Mouse (Mus musculus) hindbrain, embryonic 13.5 days (tissue): ENCODE measurements around the gene Smyd3. TPM values are rescaled to one million over a fixed set of nuclear protein-coding genes. Genes with fewer than 3 reads are reported as not detected.

Experiments used
- ATAC-seq: fragments of 200-750 bp; cut with Nextera tagmentation; 2 replicates; pipeline ENCODE4 v1.8.0; 2017; ENCODE audit warnings: moderate TSS enrichment; ENCODE audit not compliant: low FRiP score
- H3K27ac ChIP-seq: fragments of 300-500 bp; sonication (generic); 2 replicates; pipeline ENCODE4 v1.5.1; 2015; ENCODE audit warnings: inconsistent platforms, mild to moderate bottlenecking, moderate library complexity
- H3K27me3 ChIP-seq: fragments of 300-500 bp; sonication (generic); 2 replicates; pipeline ENCODE4 v1.6.1; 2015; ENCODE audit warnings: mild to moderate bottlenecking, inconsistent platforms
- H3K36me3 ChIP-seq: fragments of 300-500 bp; sonication (generic); 2 replicates; pipeline ENCODE4 v1.6.1; 2015; ENCODE audit warnings: mild to moderate bottlenecking, inconsistent platforms
- H3K4me1 ChIP-seq: fragments of 300-500 bp; sonication (generic); replicated peaks from 2 replicates; pipeline ENCODE4 v1.6.1; 2015; ENCODE audit warnings: inconsistent platforms
- H3K4me2 ChIP-seq: fragments of 300-500 bp; sonication (generic); 2 replicates; pipeline ENCODE4 v1.6.1; 2015; ENCODE audit warnings: inconsistent platforms, mild to moderate bottlenecking, moderate library complexity
- H3K4me3 ChIP-seq: fragments of 300-500 bp; sonication (generic); 2 replicates; pipeline ENCODE4 v1.5.1; 2015; ENCODE audit warnings: mild to moderate bottlenecking, inconsistent platforms
- H3K9ac ChIP-seq: fragments of 300-500 bp; sonication (generic); 2 replicates; pipeline ENCODE4 v1.6.1; 2015; ENCODE audit warnings: mild to moderate bottlenecking, inconsistent platforms
- H3K9me3 ChIP-seq: fragments of 300-500 bp; sonication (generic); 2 replicates; pipeline ENCODE4 v1.6.1; 2016; ENCODE audit warnings: inconsistent platforms
- WGBS: fragments of 180-500 bp; shearing (Covaris S2); methylation state at CpG from one replicate; pipeline ENCODE4 v1.1.7; 2015; 5-methylcytosine and 5-hydroxymethylcytosine counted together
- polyA plus RNA-seq: library from polyadenylated mRNA; unstranded; fragments of >200 nt; fragmentation: Nextera tagmentation; extraction: Ambion mirVana; gene quantifications from 2 replicates; pipeline ENCODE4 v1.2.1, GENCODE M21; 2015

Gene Smyd3
- polyA plus RNA-seq, 1 experiment from 2014 or later = 20.7 TPM

- Histone ChIP-seq H3K9me3 (no peaks in the 10 kb centered on the region), H3K36me3 (no peaks in the 10 kb centered on the region), H3K4me3 (no peak overlapping the region), H3K4me2 (no peak overlapping the region), H3K27ac (no peak overlapping the region), H3K9ac (no peak overlapping the region), H3K27me3 (no peaks in the 10 kb centered on the region), H3K4me1 (peaks cover 24% of the 10 kb centered on the region)
- WGBS = 16% methylated on average over 6 of the region's 6 CpGs
- no peak for ATAC-seq
Observed at GRCm38 (mm10) chr1:179161947-179162346, 355.9 kb downstream of the Smyd3 start.

- no peak overlapping the region for H3K9ac ChIP-seq
- peaks cover 24% of the 10 kb centered on the region for H3K4me1 ChIP-seq
- 20% methylated on average over 3 of the region's 3 CpGs for WGBS
- no peaks in the 10 kb centered on the region for H3K36me3 ChIP-seq
- no peaks in the 10 kb centered on the region for H3K9me3 ChIP-seq
- no peak overlapping the region for H3K4me2 ChIP-seq
- H3K27ac ChIP-seq = peak overlapping the region; percentile 62; the same call in 1 of the 2 replicates
- no peaks in the 10 kb centered on the region for H3K27me3 ChIP-seq
- no peak for ATAC-seq
- no peak overlapping the region for H3K4me3 ChIP-seq
Observed at GRCm38 (mm10) chr1:179160697-179161096, 357.1 kb downstream of the Smyd3 start.

GRCm38 (mm10) chr1:179152376-179152775 lies 365.5 kb downstream of the Smyd3 start:
- Histone ChIP-seq H3K4me3 (no peak overlapping the region), H3K9me3 (no peaks in the 10 kb centered on the region), H3K9ac (no peak overlapping the region), H3K27ac (no peak overlapping the region), H3K36me3 (no peaks in the 10 kb centered on the region), H3K27me3 (no peaks in the 10 kb centered on the region), H3K4me2 (no peak overlapping the region), H3K4me1 (peaks cover 4% of the 10 kb centered on the region)
- ATAC-seq = no peak
- 76% methylated on average over 9 of the region's 9 CpGs for WGBS

GRCm38 (mm10) chr1:179151275-179151674 lies 366.6 kb downstream of the Smyd3 start:
- no peaks in the 10 kb centered on the region for H3K9me3 ChIP-seq
- no peak for ATAC-seq
- WGBS = 77% methylated on average over 2 of the region's 2 CpGs
- H3K4me1 ChIP-seq = peaks cover 4% of the 10 kb centered on the region
- no peak overlapping the region for H3K4me3 ChIP-seq
- no peak overlapping the region for H3K27ac ChIP-seq
- H3K9ac ChIP-seq = no peak overlapping the region
- H3K4me2 ChIP-seq = no peak overlapping the region
- H3K36me3 ChIP-seq = no peaks in the 10 kb centered on the region
- H3K27me3 ChIP-seq = no peaks in the 10 kb centered on the region

GRCm38 (mm10) chr1:179149468-179150140 lies 368.2 kb downstream of the Smyd3 start:
- 85% methylated on average over 5 of the region's 5 CpGs for WGBS
- Histone ChIP-seq H3K4me2 (no peak overlapping the region), H3K4me3 (no peak overlapping the region), H3K9me3 (no peaks in the 10 kb centered on the region), H3K36me3 (no peaks in the 10 kb centered on the region), H3K27ac (no peak overlapping the region), H3K4me1 (peaks cover 4% of the 10 kb centered on the region), H3K27me3 (no peaks in the 10 kb centered on the region), H3K9ac (no peak overlapping the region)
- ATAC-seq = no peak

- H3K27ac ChIP-seq = no peak overlapping the region
- H3K4me1 ChIP-seq = peaks cover 3% of the 10 kb centered on the region
- H3K9ac ChIP-seq = no peak overlapping the region
- no peak overlapping the region for H3K4me2 ChIP-seq
- H3K36me3 ChIP-seq = no peaks in the 10 kb centered on the region
- ATAC-seq = no peak
- no peaks in the 10 kb centered on the region for H3K9me3 ChIP-seq
- whole genome bisulfite sequencing = 62% methylated on average over 9 of the region's 9 CpGs
- H3K4me3 ChIP-seq = no peak overlapping the region
- H3K27me3 ChIP-seq = no peaks in the 10 kb centered on the region
Observed at GRCm38 (mm10) chr1:179146730-179147167, 371.1 kb downstream of the Smyd3 start.

GRCm38 (mm10) chr1:179143154-179143832 lies 374.5 kb downstream of the Smyd3 start:
- Histone ChIP-seq H3K9me3 (no peaks in the 10 kb centered on the region), H3K4me3 (no peak overlapping the region), H3K4me1 (peaks cover 3% of the 10 kb centered on the region; the same call in 1 of the 2 replicates), H3K4me2 (no peak overlapping the region), H3K36me3 (no peaks in the 10 kb centered on the region), H3K27me3 (peaks cover 4% of the 10 kb centered on the region; the same call in 1 of the 2 replicates), H3K27ac (no peak overlapping the region), H3K9ac (no peak overlapping the region)
- 76% methylated on average over 11 of the region's 11 CpGs for WGBS
- no peak for ATAC-seq

GRCm38 (mm10) chr1:179142177-179142576 lies 375.7 kb downstream of the Smyd3 start:
- 0 out of 2 replicates have a peak, but pooled peaks have one; percentile 29 for ATAC-seq
- H3K4me1 ChIP-seq = peaks cover 3% of the 10 kb centered on the region; the same call in 1 of the 2 replicates
- H3K4me3 ChIP-seq = no peak overlapping the region

GRCm38 (mm10) chr1:179141071-179141650 lies 376.7 kb downstream of the Smyd3 start:
- ATAC-seq = no peak
- no peak overlapping the region for H3K27ac ChIP-seq
- H3K4me1 ChIP-seq = peaks cover 13% of the 10 kb centered on the region
- WGBS = 84% methylated on average over 12 of the region's 12 CpGs
- H3K4me3 ChIP-seq = no peak overlapping the region
- H3K9ac ChIP-seq = no peak overlapping the region
- H3K9me3 ChIP-seq = no peaks in the 10 kb centered on the region
- H3K36me3 ChIP-seq = no peaks in the 10 kb centered on the region
- H3K27me3 ChIP-seq = peaks cover 4% of the 10 kb centered on the region; the same call in 1 of the 2 replicates
- no peak overlapping the region for H3K4me2 ChIP-seq

More at GRCm38 (mm10) chr1:179142177-179142576, 375.7 kb downstream of the Smyd3 start:
- Histone ChIP-seq H3K36me3 (no peaks in the 10 kb centered on the region), H3K4me2 (no peak overlapping the region), H3K9me3 (no peaks in the 10 kb centered on the region), H3K27me3 (peaks cover 4% of the 10 kb centered on the region; the same call in 1 of the 2 replicates), H3K27ac (no peak overlapping the region), H3K9ac (no peak overlapping the region)
- WGBS = 48% methylated on average over 3 of the region's 3 CpGs

GRCm38 (mm10) chr1:179137145-179137477 lies 380.7 kb downstream of the Smyd3 start:
- H3K4me3 ChIP-seq = no peak overlapping the region
- H3K4me2 ChIP-seq = no peak overlapping the region
- H3K4me1 ChIP-seq = peaks cover 10% of the 10 kb centered on the region
- H3K36me3 ChIP-seq = peaks cover 9% of the 10 kb centered on the region; the same call in 1 of the 2 replicates
- WGBS = 68% methylated on average over 3 of the region's 3 CpGs
- H3K27ac ChIP-seq = no peak overlapping the region; the same call in 1 of the 2 replicates
- no peak overlapping the region for H3K9ac ChIP-seq
- H3K27me3 ChIP-seq = peaks cover 4% of the 10 kb centered on the region; the same call in 1 of the 2 replicates
- ATAC-seq = no peak
- H3K9me3 ChIP-seq = 0 out of 2 replicates have a peak, but pooled peaks cover 9% of the 10 kb centered on the region

- no peak overlapping the region for H3K9ac ChIP-seq
- H3K4me3 ChIP-seq = no peak overlapping the region
- H3K27me3 ChIP-seq = peaks cover 4% of the 10 kb centered on the region; the same call in 1 of the 2 replicates
- peak overlapping the region; percentile 52; the same call in 1 of the 2 replicates for H3K27ac ChIP-seq
- peaks cover 9% of the 10 kb centered on the region; the same call in 1 of the 2 replicates for H3K36me3 ChIP-seq
- peaks cover 10% of the 10 kb centered on the region for H3K4me1 ChIP-seq
- WGBS = 56% methylated on average over 14 of the region's 14 CpGs
- 0 out of 2 replicates have a peak, but pooled peaks cover 9% of the 10 kb centered on the region for H3K9me3 ChIP-seq
- ATAC-seq = no peak
- no peak overlapping the region for H3K4me2 ChIP-seq
Observed at GRCm38 (mm10) chr1:179136461-179137144, 381.2 kb downstream of the Smyd3 start.

GRCm38 (mm10) chr1:179129995-179130394 lies 387.8 kb downstream of the Smyd3 start:
- WGBS = 93% methylated on average over 5 of the region's 5 CpGs
- H3K27me3 ChIP-seq = no peaks in the 10 kb centered on the region
- H3K4me3 ChIP-seq = no peak overlapping the region
- peaks cover 9% of the 10 kb centered on the region; the same call in 1 of the 2 replicates for H3K36me3 ChIP-seq
- H3K9ac ChIP-seq = no peak overlapping the region
- no peak overlapping the region for H3K4me2 ChIP-seq
- H3K27ac ChIP-seq = no peak overlapping the region
- 0 out of 2 replicates have a peak, but pooled peaks cover 9% of the 10 kb centered on the region for H3K9me3 ChIP-seq
- H3K4me1 ChIP-seq = peaks cover 3% of the 10 kb centered on the region; the same call in 1 of the 2 replicates
- ATAC-seq = no peak
